Mouse (Mus musculus) spleen, adult 2 months (tissue): Measurements from ENCODE around the gene Kiz. TPM values are rescaled to one million over a fixed set of nuclear protein-coding genes. Genes with fewer than 3 reads are reported as not detected.
A peak's percentile ranks its signal among the peaks of the same experiment; 100 is the strongest.

Experiments
- DNase-seq, 2 experiments: peaks; one replicate each; pipeline versions ENCODE4 v3.0.0 to v3.0.0-alpha.2; 2012 to 2021; ENCODE audit warnings: low spot score in 2 of 2, low read depth in 1 of 2
- H3K27ac ChIP-seq: fragments of 200-500 bp; 2 replicates; pipeline ENCODE4 v1.5.1; 2012; ENCODE audit warnings: low read length, inconsistent platforms; ENCODE audit not compliant: insufficient read depth
- H3K27me3 ChIP-seq: fragments of 200-500 bp; 2 replicates; pipeline ENCODE4 v1.6.1; 2012; ENCODE audit warnings: mild to moderate bottlenecking, moderate library complexity, low read length, inconsistent platforms; ENCODE audit not compliant: control insufficient read depth, insufficient read depth
- H3K36me3 ChIP-seq: fragments of 200-500 bp; 2 replicates; pipeline ENCODE4 v1.6.1; 2012; ENCODE audit warnings: mild to moderate bottlenecking, low read length, inconsistent platforms; ENCODE audit not compliant: control insufficient read depth, insufficient read depth
- H3K4me1 ChIP-seq: fragments of 200-500 bp; 2 replicates; pipeline ENCODE4 v1.6.1; 2011; ENCODE audit warnings: inconsistent platforms; ENCODE audit not compliant: control insufficient read depth, insufficient read depth, insufficient read length
- H3K4me3 ChIP-seq: fragments of 200-500 bp; 2 replicates; pipeline ENCODE4 v1.5.1; 2011; ENCODE audit warnings: mild to moderate bottlenecking, inconsistent platforms; ENCODE audit not compliant: insufficient read depth, insufficient read length; ENCODE audit errors: extremely low read depth
- CTCF ChIP-seq: fragments of 200-500 bp; IDR thresholded peaks from 2 replicates; pipeline ENCODE4 v1.5.1; 2011; ENCODE audit warnings: mild to moderate bottlenecking, inconsistent platforms; ENCODE audit not compliant: insufficient read depth, insufficient read length, insufficient replicate concordance; ENCODE audit errors: extremely low read depth
- POLR2A ChIP-seq: fragments of 200-500 bp; IDR thresholded peaks from 2 replicates; pipeline ENCODE4 v1.6.1; 2011; ENCODE audit warnings: low read depth, low read length, inconsistent platforms
- WGBS: fragments of 180-500 bp; shearing (Covaris S2); methylation state at CpG from one replicate; pipeline ENCODE4 v1.1.7; 2018; 5-methylcytosine and 5-hydroxymethylcytosine counted together
- polyA plus RNA-seq: library from polyadenylated mRNA; depleted of rRNA; stranded (reverse); fragments of >200 nt; gene quantifications from 2 replicates; pipeline ENCODE4 v1.2.3, GENCODE M21; 2012

Gene Kiz
- polyA plus RNA-seq, 1 experiment = 2.3 TPM

DNA sequence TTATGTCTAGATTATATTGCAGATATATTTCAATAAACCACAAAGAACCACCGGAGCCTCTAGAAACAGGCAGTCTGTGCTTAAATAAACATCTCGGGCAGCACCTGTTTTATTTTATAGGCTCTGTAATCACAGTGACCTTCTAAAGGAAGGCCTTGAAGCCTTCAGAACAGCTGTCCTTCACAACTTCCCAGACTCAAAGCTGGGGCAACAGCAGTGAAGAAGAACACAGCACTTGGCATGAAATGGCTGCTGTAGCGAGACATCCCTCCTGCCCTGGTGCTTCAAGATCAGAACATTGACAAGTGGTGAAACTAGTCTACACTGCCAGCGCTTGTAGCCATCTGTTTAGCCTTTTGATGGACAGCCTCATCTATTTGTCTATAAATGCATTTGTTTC, 70.2 kb downstream of the Kiz start:
- DNase-seq = no peak
- H3K36me3 ChIP-seq = no peaks in the 10 kb centered on the region
- no peak overlapping the region for H3K27ac ChIP-seq
- H3K27me3 ChIP-seq = no peaks in the 10 kb centered on the region
- no peak for TF ChIP-seq POLR2A
- TF ChIP-seq CTCF = no peak
- 90% methylated on average over 4 of the region's 4 CpGs for WGBS
- H3K4me1 ChIP-seq = no peaks in the 10 kb centered on the region
- no peak overlapping the region for H3K4me3 ChIP-seq

GRCm38 (mm10) chr2:146948223-146948776, 92.6 kb downstream of the Kiz start:
- H3K36me3 ChIP-seq = peaks cover 1% of the 10 kb centered on the region; the same call in 1 of the 2 replicates
- no peak for DNase-seq
- no peak overlapping the region for H3K4me3 ChIP-seq
- H3K27ac ChIP-seq = no peak overlapping the region
- H3K27me3 ChIP-seq = no peaks in the 10 kb centered on the region
- no peaks in the 10 kb centered on the region for H3K4me1 ChIP-seq
- TF ChIP-seq CTCF = no peak
- no peak for TF ChIP-seq POLR2A
- 81% methylated on average over 8 of the region's 8 CpGs for WGBS

DNA sequence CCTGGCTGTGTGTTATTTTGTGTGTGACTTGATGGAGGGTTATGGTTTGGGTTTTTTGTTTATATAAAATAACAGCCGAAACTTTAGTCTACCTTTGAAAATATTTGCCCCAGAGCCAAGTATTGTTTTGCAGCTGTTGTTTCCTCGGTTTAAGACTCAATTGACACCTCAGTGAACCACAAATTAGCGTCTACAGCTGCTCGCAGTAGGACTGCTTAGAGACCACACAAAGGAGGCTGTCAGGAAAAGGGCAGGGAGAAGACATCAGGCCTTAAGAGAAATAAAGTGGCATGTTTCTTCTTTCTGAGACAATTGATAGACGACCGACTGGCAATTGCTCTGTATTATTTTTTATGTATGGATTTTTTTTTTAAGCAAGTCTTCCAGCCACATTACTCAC, 100.7 kb downstream of the Kiz start:
- 89% methylated on average over 6 of the region's 6 CpGs for WGBS
- H3K4me3 ChIP-seq = no peak overlapping the region
- H3K36me3 ChIP-seq = peaks cover 1% of the 10 kb centered on the region; the same call in 1 of the 2 replicates
- no peak overlapping the region for H3K27ac ChIP-seq
- no peaks in the 10 kb centered on the region for H3K27me3 ChIP-seq
- H3K4me1 ChIP-seq = no peaks in the 10 kb centered on the region
- no peak for TF ChIP-seq CTCF
- no peak for DNase-seq

DNA sequence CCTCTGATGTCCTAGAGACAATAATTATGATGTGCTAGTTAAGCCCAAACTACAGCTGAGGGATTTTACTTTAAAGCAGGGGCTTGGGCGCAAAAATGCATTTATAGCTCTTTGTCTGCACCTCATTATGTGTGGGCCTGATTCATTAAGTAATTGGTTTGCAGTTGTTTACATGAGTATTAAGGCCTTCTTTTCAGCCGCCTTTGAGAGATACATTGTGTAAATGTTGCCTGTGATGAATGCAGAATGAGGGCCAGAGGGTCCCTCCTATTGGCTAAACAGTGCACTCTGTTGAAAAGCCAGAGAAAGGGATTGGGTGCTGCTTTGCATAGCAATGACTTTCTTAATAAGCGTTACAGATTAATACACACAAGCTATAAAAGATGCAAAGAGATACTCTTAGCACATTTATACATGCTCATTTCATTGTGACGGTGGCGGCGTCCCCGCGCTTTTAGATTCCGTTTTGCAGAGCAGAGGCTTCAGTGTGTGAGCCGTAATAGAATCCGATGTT, 102.8 kb downstream of the Kiz start:
- Histone ChIP-seq H3K27ac (no peak overlapping the region), H3K4me3 (no peak overlapping the region), H3K36me3 (no peaks in the 10 kb centered on the region), H3K4me1 (no peaks in the 10 kb centered on the region), H3K27me3 (no peaks in the 10 kb centered on the region)
- TF ChIP-seq CTCF (no peak), POLR2A (no peak)
- no peak for DNase-seq
- WGBS = 89% methylated on average over 11 of the region's 11 CpGs

GRCm38 (mm10) chr2:146958951-146959821, 103.5 kb downstream of the Kiz start:
- no peaks in the 10 kb centered on the region for H3K36me3 ChIP-seq
- peak; percentile 51 to 64 for DNase-seq
- 18% methylated on average over 21 of the region's 21 CpGs for WGBS
- H3K27me3 ChIP-seq = no peaks in the 10 kb centered on the region
- H3K4me1 ChIP-seq = no peaks in the 10 kb centered on the region
- TF ChIP-seq CTCF (peak; percentile 85), POLR2A (no peak)
- H3K27ac ChIP-seq = no peak overlapping the region
- H3K4me3 ChIP-seq = no peak overlapping the region

- TF ChIP-seq POLR2A (no peak), CTCF (no peak)
- Histone ChIP-seq H3K27me3 (no peaks in the 10 kb centered on the region), H3K4me1 (no peaks in the 10 kb centered on the region), H3K4me3 (no peak overlapping the region), H3K36me3 (no peaks in the 10 kb centered on the region), H3K27ac (no peak overlapping the region)
- WGBS = 76% methylated on average over 3 of the region's 3 CpGs
- no peak for DNase-seq
Observed at GRCm38 (mm10) chr2:146975024-146975423, 119.4 kb downstream of the Kiz start.
